Mouse (Mus musculus) ES-E14 (cell line): ENCODE data around the gene 4930470P17Rik. TPM values are rescaled to one million over a fixed set of nuclear protein-coding genes. Genes with fewer than 3 reads are reported as not detected.

ENCODE experiments used
- DNase-seq: peaks from one replicate; pipeline ENCODE4 v3.0.0-alpha.2; 2013; ENCODE audit warnings: low read depth, low spot score
- H3K27ac ChIP-seq: 2 replicates; pipeline ENCODE4 v1.5.1; 2012; ENCODE audit warnings: low read depth, mild to moderate bottlenecking, low read length, moderate library complexity, mixed read lengths; ENCODE audit not compliant: poor library complexity, insufficient read depth, severe bottlenecking
- H3K36me3 ChIP-seq: 2 replicates; pipeline ENCODE4 v1.6.1; 2012; ENCODE audit warnings: mild to moderate bottlenecking, low read length, moderate library complexity, mixed read lengths; ENCODE audit not compliant: control insufficient read depth, poor library complexity, insufficient read depth, severe bottlenecking
- H3K4me1 ChIP-seq, 2 experiments: fragments of 150-350 bp in 1 of 2; sonication (generic) in 1 of 2; 2 replicates each; pipeline ENCODE4 v1.6.1; 2012; ENCODE audit warnings: low read length in 2 of 2, mild to moderate bottlenecking in 1 of 2, mixed read lengths in 1 of 2; ENCODE audit not compliant: control insufficient read depth in 2 of 2, insufficient read depth in 2 of 2, poor library complexity in 1 of 2
- H3K4me3 ChIP-seq, 2 experiments: fragments of 150-350 bp in 1 of 2; sonication (generic) in 1 of 2; 2 replicates each; pipeline ENCODE4 v1.5.1; 2012; ENCODE audit warnings: low read length in 2 of 2, low read depth in 1 of 2, mild to moderate bottlenecking in 1 of 2, mixed read lengths in 1 of 2; ENCODE audit not compliant: insufficient read depth in 1 of 2, poor library complexity in 1 of 2, severe bottlenecking in 1 of 2
- H3K9ac ChIP-seq: 2 replicates; pipeline ENCODE4 v1.6.1; 2012; ENCODE audit warnings: low read depth, mild to moderate bottlenecking, low read length, mixed read lengths; ENCODE audit not compliant: poor library complexity, insufficient read depth, severe bottlenecking
- H3K9me3 ChIP-seq: fragments of 150-350 bp; sonication (generic); 2 replicates; pipeline ENCODE4 v1.6.1; 2012; ENCODE audit warnings: low read depth, mild to moderate bottlenecking, low read length; ENCODE audit not compliant: control insufficient read depth, insufficient read depth
- CHD2 ChIP-seq: IDR thresholded peaks from 2 replicates; pipeline ENCODE4 v1.6.1; 2014; ENCODE audit warnings: mild to moderate bottlenecking, low read depth, low read length, inconsistent platforms
- HCFC1 ChIP-seq: IDR thresholded peaks from 2 replicates; pipeline ENCODE4 v1.6.1; 2012; ENCODE audit warnings: low read length, inconsistent platforms, borderline replicate concordance; ENCODE audit not compliant: insufficient read depth
- MAFK ChIP-seq: IDR thresholded peaks from 2 replicates; pipeline ENCODE4 v1.6.1; 2014; ENCODE audit warnings: mild to moderate bottlenecking, low read depth, low read length, inconsistent platforms; ENCODE audit not compliant: insufficient read depth
- ZC3H11A ChIP-seq: IDR thresholded peaks from 2 replicates; pipeline ENCODE4 v1.6.1; 2012; ENCODE audit warnings: low read depth, mild to moderate bottlenecking, inconsistent platforms, low read length, borderline replicate concordance
- ZNF384 ChIP-seq: IDR thresholded peaks from 2 replicates; pipeline ENCODE4 v1.6.1; 2012; ENCODE audit warnings: low read depth, low read length, inconsistent platforms
- in situ Hi-C, 2 experiments: fragments of 600-800 bp; cut with MboI; formaldehyde crosslinking; loops; one replicate each; pipeline ENCODE4 v1.15.1; 2025; ENCODE audit warnings: low sequenced_read_pairs in 2 of 2, inconsistent platforms in 1 of 2; ENCODE audit not compliant: unreplicated experiment in 2 of 2
- total RNA-seq: library from RNA; depleted of rRNA; stranded (reverse); fragments of 300-350 nt; gene quantifications from 2 replicates; pipeline ENCODE4 v1.2.3, GENCODE M21; 2012

The 4930470P17Rik gene
- total RNA-seq, 1 experiment, result not detected

GRCm38 (mm10) chr2:170545745-170546144, 56.1 kb downstream of the 4930470P17Rik start:
- no peak overlapping the region for H3K9ac ChIP-seq
- no peak for DNase-seq
- H3K9me3 ChIP-seq, result no peaks in the 10 kb centered on the region
- H3K4me3 ChIP-seq, result no peak overlapping the region
- no peaks in the 10 kb centered on the region for H3K36me3 ChIP-seq
- H3K4me1 ChIP-seq, result peaks cover 6 to 7% of the 10 kb centered on the region in 2 experiments; a peak in 3 of 4 replicates
- in situ Hi-C loops, result no loop called here
- no peak for TF ChIP-seq HCFC1
- no peak for TF ChIP-seq MAFK
- TF ChIP-seq ZC3H11A, result no peak
- TF ChIP-seq ZNF384, result no peak
- H3K27ac ChIP-seq, result no peak overlapping the region

- Histone ChIP-seq H3K27ac (no peak overlapping the region), H3K9me3 (no peaks in the 10 kb centered on the region), H3K36me3 (no peaks in the 10 kb centered on the region), H3K4me1 (peaks cover 3 to 5% of the 10 kb centered on the region in 2 experiments; a peak in 1 of 4 replicates), H3K4me3 (no peak overlapping the region), H3K9ac (no peak overlapping the region)
- in situ Hi-C loops, result no loop called here
- no peak for TF ChIP-seq CHD2
- TF ChIP-seq MAFK, result no peak
- no peak for TF ChIP-seq HCFC1
- no peak for TF ChIP-seq ZC3H11A
- TF ChIP-seq ZNF384, result no peak
- no peak for DNase-seq
Measured at GRCm38 (mm10) chr2:170544950-170545349, 56.9 kb downstream of the 4930470P17Rik start.

- Histone ChIP-seq H3K9me3 (no peaks in the 10 kb centered on the region), H3K4me1 (peaks cover 5 to 6% of the 10 kb centered on the region in 2 experiments; a peak in 2 of 4 replicates), H3K4me3 (no peak overlapping the region), H3K27ac (no peak overlapping the region), H3K36me3 (no peaks in the 10 kb centered on the region), H3K9ac (no peak overlapping the region)
- TF ChIP-seq ZC3H11A (no peak), ZNF384 (no peak), HCFC1 (no peak), MAFK (no peak), CHD2 (no peak)
- in situ Hi-C loops, result no loop called here
- DNase-seq, result no peak
Measured at GRCm38 (mm10) chr2:170544159-170544558, 57.7 kb downstream of the 4930470P17Rik start.

GRCm38 (mm10) chr2:170543625-170544024, 58.2 kb downstream of the 4930470P17Rik start:
- Histone ChIP-seq H3K27ac (no peak overlapping the region), H3K36me3 (no peaks in the 10 kb centered on the region), H3K4me3 (no peak overlapping the region), H3K9me3 (no peaks in the 10 kb centered on the region), H3K9ac (no peak overlapping the region), H3K4me1 (peaks cover 6 to 8% of the 10 kb centered on the region in 2 experiments; a peak in 2 of 4 replicates)
- in situ Hi-C loops, result no loop called here
- TF ChIP-seq ZNF384 (no peak), ZC3H11A (no peak), HCFC1 (no peak), CHD2 (no peak)
- DNase-seq, result no peak

GRCm38 (mm10) chr2:170539211-170539610, 62.6 kb downstream of the 4930470P17Rik start:
- Histone ChIP-seq H3K9me3 (no peaks in the 10 kb centered on the region), H3K9ac (no peak overlapping the region), H3K4me1 (peaks cover 6 to 7% of the 10 kb centered on the region in 2 experiments; a peak in 3 of 4 replicates), H3K4me3 (no peak overlapping the region), H3K27ac (no peak overlapping the region), H3K36me3 (no peaks in the 10 kb centered on the region)
- TF ChIP-seq MAFK (no peak), HCFC1 (no peak), CHD2 (no peak), ZC3H11A (no peak)
- DNase-seq, result no peak
- in situ Hi-C loops, result no loop called here
